Mouse (Mus musculus): ENCODE data around the gene Rdh5.

Rdh5 gene

DNA sequence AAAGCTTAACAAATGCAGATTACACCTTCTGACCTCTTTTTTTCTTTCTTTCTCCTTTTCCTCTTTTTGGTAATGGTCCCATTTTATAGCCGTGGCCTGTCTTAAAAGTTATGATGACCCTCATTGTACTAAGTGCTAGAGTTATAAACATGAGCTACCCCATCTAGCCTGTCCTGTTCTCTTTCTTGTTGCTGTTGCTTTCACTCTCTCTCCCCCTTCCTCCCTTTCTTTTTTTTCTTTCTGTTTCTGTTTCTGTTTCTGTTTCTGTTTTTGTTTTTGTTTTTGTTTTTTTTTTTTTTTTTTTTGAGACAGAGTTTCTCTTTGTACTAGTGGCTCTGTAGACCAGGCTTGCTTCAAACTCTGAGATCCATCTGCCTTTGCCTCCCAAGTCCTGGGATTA, 56.2 kb downstream of the Rdh5 start:
- DNase-seq (ENCODE audit: low spot score in 2 of 2): no peak

DNA sequence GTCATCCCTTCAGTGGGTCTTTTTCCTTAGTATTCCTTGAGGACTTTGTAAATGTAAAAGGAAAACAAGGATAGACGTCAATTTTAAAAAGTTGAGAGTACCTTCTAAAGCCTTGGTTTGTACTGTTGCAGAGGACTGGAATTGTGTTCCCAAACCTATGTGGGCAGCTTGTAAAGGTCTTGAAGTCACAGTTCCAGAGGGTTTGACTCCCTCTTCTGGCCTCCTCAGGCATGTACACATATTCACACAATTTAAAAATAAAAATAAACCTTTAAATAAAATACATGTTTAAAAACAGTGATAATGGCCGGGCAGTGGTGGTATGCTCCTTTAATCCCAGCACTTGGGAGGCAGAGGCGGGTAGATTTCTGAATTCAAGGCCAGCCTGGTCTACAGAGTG, 56.6 kb downstream of the Rdh5 start:
- no peak for DNase-seq (ENCODE audit: low spot score in 2 of 2)

All from cerebellum, postnatal 4 days (tissue).